Comparison of ENCODE assay signal across 9 mouse cellular contexts in genomic region chr13:32993152-32993893, GRCm38 (mm10). TPM values are rescaled to one million over a fixed set of nuclear protein-coding genes. Genes with fewer than 3 reads are reported as not detected.
A peak's percentile ranks its signal among the peaks of the same experiment; 100 is the strongest.
DNase-seq lines count a peak whose midpoint lies in the region; ATAC-seq lines count a peak whose summit lies in the region.
"Had no signal": no experiment of that assay in that cellular context is flagged by ENCODE, and none has a peak within 500 bp of the region (broad histone marks: within the 10 kb centered on the region; RNA-seq: fewer than 3 reads in every experiment).

No protein-coding gene starts in this region.

- no peak overlapping the region for H3K4me3 ChIP-seq in kidney, embryonic 16.5 days (ENCODE audit: low read length)
- no peak overlapping the region for H3K4me3 ChIP-seq in stomach, embryonic 14.5 days (ENCODE audit: low read depth, low read length)
- H3K4me3 ChIP-seq in hindbrain, embryonic 13.5 days: no peak overlapping the region
- H3K4me3 ChIP-seq in neural tube, embryonic 15.5 days (replicated peaks): no peak overlapping the region
- H3K4me3 ChIP-seq: limb, embryonic 12.5 days had no signal

- WGBS in kidney, embryonic 16.5 days: 33% methylated on average over 10 of the region's 10 CpGs
- WGBS in stomach, embryonic 14.5 days: 60% methylated on average over 10 of the region's 10 CpGs
- 82% methylated on average over 10 of the region's 10 CpGs for WGBS in hindbrain, embryonic 13.5 days
- WGBS in neural tube, embryonic 15.5 days: 74% methylated on average over 10 of the region's 10 CpGs

- H3K9ac ChIP-seq in kidney, embryonic 16.5 days (replicated peaks; ENCODE audit: low read length): no peak overlapping the region
- no peak overlapping the region for H3K9ac ChIP-seq in stomach, embryonic 14.5 days (replicated peaks; ENCODE audit: low read depth, low read length)
- no peak overlapping the region for H3K9ac ChIP-seq in hindbrain, embryonic 13.5 days
- no peak overlapping the region for H3K9ac ChIP-seq in neural tube, embryonic 15.5 days (replicated peaks)
- H3K9ac ChIP-seq: limb, embryonic 12.5 days had no signal

- intact Hi-C loops in gastrocnemius, postnatal 14 days (cut with DNase I; ENCODE audit: low total_unique reads): no loop called here

- no peak overlapping the region for H3K4me2 ChIP-seq in kidney, embryonic 16.5 days (replicated peaks; ENCODE audit: low read depth, low read length)
- no peak overlapping the region for H3K4me2 ChIP-seq in stomach, embryonic 14.5 days (replicated peaks; ENCODE audit: low read depth, low read length)
- H3K4me2 ChIP-seq in hindbrain, embryonic 13.5 days: no peak overlapping the region
- no peak overlapping the region for H3K4me2 ChIP-seq in neural tube, embryonic 15.5 days
- H3K4me2 ChIP-seq: limb, embryonic 12.5 days had no signal

- DNase-seq in kidney, adult 8-10 months: no peak
- peak; percentile 53 to 56 for DNase-seq in adrenal gland, postnatal 36 days
- DNase-seq in liver: peak; percentile 91
- DNase-seq in gastrocnemius, postnatal 14 days: no peak

- peak; percentile 79 for ATAC-seq in kidney, embryonic 16.5 days (ENCODE audit: low FRiP score, low TSS enrichment)
- peak; percentile 87; the same call in 1 of the 2 replicates for ATAC-seq in stomach, embryonic 14.5 days (ENCODE audit: insufficient number of reproducible peaks, insufficient read depth, low FRiP score, low read depth)
- ATAC-seq in hindbrain, embryonic 13.5 days (ENCODE audit: low FRiP score): no peak
- ATAC-seq in neural tube, embryonic 15.5 days (ENCODE audit: low FRiP score): no peak

- H3K36me3 ChIP-seq in kidney, embryonic 16.5 days (ENCODE audit: insufficient read depth, low read length): no peaks in the 10 kb centered on the region
- no peaks in the 10 kb centered on the region for H3K36me3 ChIP-seq in stomach, embryonic 14.5 days (ENCODE audit: control insufficient read depth, insufficient read depth, low read length)
- H3K36me3 ChIP-seq in hindbrain, embryonic 13.5 days: no peaks in the 10 kb centered on the region
- no peaks in the 10 kb centered on the region for H3K36me3 ChIP-seq in neural tube, embryonic 15.5 days
- H3K36me3 ChIP-seq: limb, embryonic 12.5 days had no signal

- H3K27ac ChIP-seq in kidney, embryonic 16.5 days (ENCODE audit: low read length): 0 out of 2 replicates have a peak overlapping the region, but pooled peaks have one; percentile 5
- no peak overlapping the region for H3K27ac ChIP-seq in stomach, embryonic 14.5 days (ENCODE audit: low read length)
- H3K27ac ChIP-seq in hindbrain, embryonic 13.5 days: no peak overlapping the region
- no peak overlapping the region for H3K27ac ChIP-seq in neural tube, embryonic 15.5 days (replicated peaks)
- H3K27ac ChIP-seq: limb, embryonic 12.5 days had no signal

- no peaks in the 10 kb centered on the region for H3K4me1 ChIP-seq in kidney, embryonic 16.5 days (ENCODE audit: insufficient read depth, low read length)
- no peaks in the 10 kb centered on the region for H3K4me1 ChIP-seq in stomach, embryonic 14.5 days (ENCODE audit: control insufficient read depth, insufficient read depth, low read length)
- H3K4me1 ChIP-seq in hindbrain, embryonic 13.5 days (replicated peaks): no peaks in the 10 kb centered on the region
- H3K4me1 ChIP-seq in neural tube, embryonic 15.5 days: no peaks in the 10 kb centered on the region
- H3K4me1 ChIP-seq: limb, embryonic 12.5 days had no signal

- H3K9me3 ChIP-seq in kidney, embryonic 16.5 days (ENCODE audit: low read length): no peaks in the 10 kb centered on the region
- H3K9me3 ChIP-seq in stomach, embryonic 14.5 days (ENCODE audit: control insufficient read depth, low read depth, low read length): no peaks in the 10 kb centered on the region
- H3K9me3 ChIP-seq in hindbrain, embryonic 13.5 days: no peaks in the 10 kb centered on the region
- H3K9me3 ChIP-seq in neural tube, embryonic 15.5 days (replicated peaks): no peaks in the 10 kb centered on the region
- H3K9me3 ChIP-seq: limb, embryonic 12.5 days had no signal

- no peaks in the 10 kb centered on the region for H3K27me3 ChIP-seq in kidney, embryonic 16.5 days (ENCODE audit: insufficient read depth, low read length)
- no peaks in the 10 kb centered on the region for H3K27me3 ChIP-seq in stomach, embryonic 14.5 days (ENCODE audit: control insufficient read depth, insufficient read depth, low read length)
- no peaks in the 10 kb centered on the region for H3K27me3 ChIP-seq in hindbrain, embryonic 13.5 days
- no peaks in the 10 kb centered on the region for H3K27me3 ChIP-seq in neural tube, embryonic 15.5 days (replicated peaks)
- H3K27me3 ChIP-seq: limb, embryonic 12.5 days had no signal

RNA-seq across cellular contexts. Expression of gene Serpinb9, which starts 9.7 kb away (rescaled TPM):
- 11.4 TPM in 2 replicates for polyA plus RNA-seq in kidney, embryonic 16.5 days (2015; fragmentation: Nextera tagmentation; extraction: Ambion mirVana)
- total RNA-seq in adrenal gland, postnatal 36 days (2021): 10 to 100 TPM; 18.7 to 20.0 TPM
- 9.5 and 9.7 TPM in 2 replicates for polyA plus RNA-seq in stomach, embryonic 14.5 days (2014; fragmentation: Nextera tagmentation; extraction: Ambion mirVana)
- polyA plus RNA-seq in hindbrain, embryonic 13.5 days (2015; fragmentation: Nextera tagmentation; extraction: Ambion mirVana): 1.3 and 1.8 TPM in 2 replicates
- polyA plus RNA-seq in neural tube, embryonic 15.5 days (2015; fragmentation: Nextera tagmentation; extraction: Ambion mirVana): 2.0 and 4.3 TPM in 2 replicates
- total RNA-seq in gastrocnemius, postnatal 14 days (2021): 1 to 10 TPM; 2.5 to 2.7 TPM

RNA-seq across cellular contexts. Expression of gene Serpinb6b, which starts 28.3 kb away (rescaled TPM):
- 6.4 and 7.0 TPM in 2 replicates for polyA plus RNA-seq in kidney, embryonic 16.5 days (2015; fragmentation: Nextera tagmentation; extraction: Ambion mirVana)
- total RNA-seq in adrenal gland, postnatal 36 days (2021): 10 to 100 TPM; 22.0 to 38.0 TPM
- polyA plus RNA-seq in stomach, embryonic 14.5 days (2014; fragmentation: Nextera tagmentation; extraction: Ambion mirVana): 2.6 and 2.8 TPM in 2 replicates
- 1.4 and 2.0 TPM in 2 replicates for polyA plus RNA-seq in hindbrain, embryonic 13.5 days (2015; fragmentation: Nextera tagmentation; extraction: Ambion mirVana)
- 1.4 and 4.0 TPM in 2 replicates for polyA plus RNA-seq in neural tube, embryonic 15.5 days (2015; fragmentation: Nextera tagmentation; extraction: Ambion mirVana)
- total RNA-seq in gastrocnemius, postnatal 14 days (2021): 1 to 10 TPM; 2.4 to 3.0 TPM

RNA-seq across cellular contexts. Expression of gene Serpinb9b, which starts 33.9 kb away (rescaled TPM):
- polyA plus RNA-seq in kidney, embryonic 16.5 days (2015; fragmentation: Nextera tagmentation; extraction: Ambion mirVana): 0.09 TPM in 1 of 2 replicates, not detected in the other
- under 1 TPM; 0.13 to 0.16 TPM for total RNA-seq in adrenal gland, postnatal 36 days (2021)
- polyA plus RNA-seq in stomach, embryonic 14.5 days (2014; fragmentation: Nextera tagmentation; extraction: Ambion mirVana): not detected in 2 replicates
- 0.47 and 0.70 TPM in 2 replicates for polyA plus RNA-seq in hindbrain, embryonic 13.5 days (2015; fragmentation: Nextera tagmentation; extraction: Ambion mirVana)
- polyA plus RNA-seq in neural tube, embryonic 15.5 days (2015; fragmentation: Nextera tagmentation; extraction: Ambion mirVana): 0.32 and 0.50 TPM in 2 replicates
- total RNA-seq in gastrocnemius, postnatal 14 days (2021): not detected
- polyA plus RNA-seq: limb, embryonic 12.5 days had no signal

Comparison
In these comparisons a context has a peak if more than half of its experiments do, and no peak if none do; other contexts are left out.
1. ATAC-seq: peak in kidney, embryonic 16.5 days (single experiment) and stomach, embryonic 14.5 days (single experiment); none in hindbrain, embryonic 13.5 days (single experiment) and neural tube, embryonic 15.5 days (single experiment).
2. DNase-seq: peak in adrenal gland, postnatal 36 days (2 of 2) and liver (single experiment); none in kidney, adult 8-10 months (0 of 2) and gastrocnemius, postnatal 14 days (single experiment).